Mouse (Mus musculus) MEL (cell line): Measurements from ENCODE around the gene Gria1. TPM values are rescaled to one million over a fixed set of nuclear protein-coding genes. Genes with fewer than 3 reads are reported as not detected.

Experiments used
- DNase-seq: peaks from one replicate; pipeline ENCODE4 v3.0.0; 2011; ENCODE audit warnings: low read depth, low spot score
- H3K27ac ChIP-seq: 2 replicates; pipeline ENCODE4 v1.5.1; 2012; ENCODE audit warnings: low read depth, mild to moderate bottlenecking, control low read depth, low read length, moderate library complexity; ENCODE audit not compliant: control insufficient read depth
- H3K27me3 ChIP-seq, 2 experiments: fragments of 150-350 bp in 1 of 2; sonication (generic) in 1 of 2; 2 replicates each; pipeline ENCODE4 v1.6.1; 2012; ENCODE audit warnings: low read length in 2 of 2, mild to moderate bottlenecking in 2 of 2, improper control_type of control experiment in 1 of 2, moderate library complexity in 1 of 2; ENCODE audit not compliant: insufficient read depth in 2 of 2, control insufficient read depth in 1 of 2
- H3K36me3 ChIP-seq, 2 experiments: 2 replicates each; pipeline ENCODE4 v1.6.1; 2012 to 2014; ENCODE audit warnings: low read length in 2 of 2, improper control_type of control experiment in 1 of 2, inconsistent platforms in 1 of 2, mild to moderate bottlenecking in 1 of 2; ENCODE audit not compliant: insufficient read depth in 2 of 2, control insufficient read depth in 1 of 2
- H3K4me1 ChIP-seq, 2 experiments: fragments of 150-350 bp in 1 of 2; sonication (generic) in 1 of 2; 2 replicates each; pipeline ENCODE4 v1.6.1; 2012; ENCODE audit warnings: low read length in 2 of 2, improper control_type of control experiment in 1 of 2, mild to moderate bottlenecking in 1 of 2; ENCODE audit not compliant: insufficient read depth in 2 of 2, control insufficient read depth in 1 of 2
- H3K4me3 ChIP-seq, 2 experiments: fragments of 150-350 bp in 1 of 2; sonication (generic) in 1 of 2; 2 replicates each; pipeline ENCODE4 v1.5.1; 2012; ENCODE audit warnings: low read depth in 2 of 2, low read length in 2 of 2, mild to moderate bottlenecking in 2 of 2, moderate library complexity in 2 of 2, control low read depth in 1 of 2, improper control_type of control experiment in 1 of 2; ENCODE audit not compliant: control insufficient read depth in 1 of 2, insufficient read depth in 1 of 2
- H3K79me2 ChIP-seq: 2 replicates; pipeline ENCODE4 v1.6.1; 2012; ENCODE audit warnings: mild to moderate bottlenecking, low read length, moderate library complexity; ENCODE audit not compliant: control insufficient read depth, poor library complexity, insufficient read depth
- H3K9ac ChIP-seq: 2 replicates; pipeline ENCODE4 v1.6.1; 2012; ENCODE audit warnings: low read depth, mild to moderate bottlenecking, control low read depth, low read length, moderate library complexity; ENCODE audit not compliant: control insufficient read depth, poor library complexity, severe bottlenecking
- H3K9me3 ChIP-seq: fragments of 150-350 bp; sonication (generic); replicated peaks from 2 replicates; pipeline ENCODE4 v1.6.1; 2012; ENCODE audit warnings: mild to moderate bottlenecking, low read length, improper control_type of control experiment, moderate library complexity; ENCODE audit not compliant: insufficient read depth
- CTCF ChIP-seq, 3 experiments: IDR thresholded peaks in 2 of 3; conservative IDR thresholded peaks in 1 of 3; 2 replicates each; pipeline ENCODE4 v1.5.1; 2011 to 2012; ENCODE audit warnings: low read length in 3 of 3, low read depth in 2 of 3, mild to moderate bottlenecking in 2 of 3, improper control_type of control experiment in 1 of 3, inconsistent platforms in 1 of 3, mixed read lengths in 1 of 3, moderate library complexity in 1 of 3; ENCODE audit not compliant: control insufficient read depth in 1 of 3, insufficient read depth in 1 of 3, poor library complexity in 1 of 3, severe bottlenecking in 1 of 3
- E2F4 ChIP-seq: IDR thresholded peaks from 2 replicates; pipeline ENCODE4 v1.6.1; 2011; ENCODE audit warnings: low read depth, low read length, improper control_type of control experiment, borderline replicate concordance
- ELF1 ChIP-seq: IDR thresholded peaks from 2 replicates; pipeline ENCODE4 v1.6.1; 2014; ENCODE audit warnings: low read depth, mild to moderate bottlenecking, inconsistent platforms, low read length, improper control_type of control experiment, moderate library complexity
- EP300 ChIP-seq, 2 experiments: IDR thresholded peaks; 2 replicates each; pipeline ENCODE4 v1.6.1; 2011; ENCODE audit warnings: improper control_type of control experiment in 2 of 2, low read length in 2 of 2, low read depth in 1 of 2, mild to moderate bottlenecking in 1 of 2
- ETS1 ChIP-seq: IDR thresholded peaks from 2 replicates; pipeline ENCODE4 v1.6.1; 2012; ENCODE audit warnings: low read depth, mild to moderate bottlenecking, inconsistent platforms, low read length, improper control_type of control experiment, moderate library complexity
- JUND ChIP-seq: IDR thresholded peaks from 2 replicates; pipeline ENCODE4 v1.6.1; 2011; ENCODE audit warnings: low read depth, mild to moderate bottlenecking, improper control_type of control experiment, low read length
- KAT2A ChIP-seq: conservative IDR thresholded peaks from 2 replicates; pipeline ENCODE4 v1.6.1; 2012; ENCODE audit warnings: low read depth, low read length, improper control_type of control experiment, inconsistent platforms
- MAFK ChIP-seq: IDR thresholded peaks from 2 replicates; pipeline ENCODE4 v1.6.1; 2011; ENCODE audit warnings: low read depth, mild to moderate bottlenecking, low read length, improper control_type of control experiment, borderline replicate concordance
- MAX ChIP-seq: IDR thresholded peaks from 2 replicates; pipeline ENCODE4 v1.6.1; 2011; ENCODE audit warnings: low read length, improper control_type of control experiment
- MAZ ChIP-seq: IDR thresholded peaks from 2 replicates; pipeline ENCODE4 v1.6.1; 2012; ENCODE audit warnings: low read depth, mild to moderate bottlenecking, inconsistent platforms, low read length, improper control_type of control experiment
- MXI1 ChIP-seq: IDR thresholded peaks from 2 replicates; pipeline ENCODE4 v1.6.1; 2011; ENCODE audit warnings: mild to moderate bottlenecking, low read depth, low read length, improper control_type of control experiment
- MYB ChIP-seq: IDR thresholded peaks from 2 replicates; pipeline ENCODE4 v1.6.1; 2011; ENCODE audit warnings: mild to moderate bottlenecking, low read depth, low read length, improper control_type of control experiment
- MYC ChIP-seq: IDR thresholded peaks from 2 replicates; pipeline ENCODE4 v1.6.1; 2011; ENCODE audit warnings: low read depth, mild to moderate bottlenecking, low read length, improper control_type of control experiment, moderate library complexity
- NELFE ChIP-seq: IDR thresholded peaks from 2 replicates; pipeline ENCODE4 v1.6.1; 2011; ENCODE audit warnings: low read depth, low read length, improper control_type of control experiment
- NRF1 ChIP-seq: IDR thresholded peaks from 2 replicates; pipeline ENCODE4 v1.6.1; 2014; ENCODE audit warnings: low read depth, mild to moderate bottlenecking, inconsistent platforms, low read length, improper control_type of control experiment, moderate library complexity; ENCODE audit not compliant: poor library complexity, insufficient read depth, severe bottlenecking
- POLR2A ChIP-seq, 2 experiments: IDR thresholded peaks; 2 replicates each; pipeline ENCODE4 v1.6.1; 2011 to 2012; ENCODE audit warnings: low read length in 2 of 2, mild to moderate bottlenecking in 2 of 2, control low read depth in 1 of 2, improper control_type of control experiment in 1 of 2, low read depth in 1 of 2, moderate library complexity in 1 of 2; ENCODE audit not compliant: control insufficient read depth in 1 of 2, insufficient read depth in 1 of 2, poor library complexity in 1 of 2
- POLR2AphosphoS2 ChIP-seq: IDR thresholded peaks from 2 replicates; pipeline ENCODE4 v1.6.1; 2011; ENCODE audit warnings: low read length, improper control_type of control experiment
- POLR2AphosphoS5 ChIP-seq: IDR thresholded peaks from 2 replicates; pipeline ENCODE4 v1.6.1; 2012; ENCODE audit warnings: low read depth, borderline replicate concordance, mild to moderate bottlenecking, inconsistent platforms, low read length, moderate library complexity, mixed read lengths
- RCOR1 ChIP-seq: IDR thresholded peaks from 2 replicates; pipeline ENCODE4 v1.6.1; 2012; ENCODE audit warnings: low read depth, mild to moderate bottlenecking, inconsistent platforms, low read length, improper control_type of control experiment
- SMC3 ChIP-seq: IDR thresholded peaks from 2 replicates; pipeline ENCODE4 v1.6.1; 2011; ENCODE audit warnings: low read depth, low read length, improper control_type of control experiment
- TAL1 ChIP-seq: IDR thresholded peaks from 2 replicates; pipeline ENCODE4 v1.6.1; 2012; ENCODE audit warnings: mild to moderate bottlenecking, inconsistent platforms, low read length, moderate library complexity, mixed read lengths
- TBP ChIP-seq: IDR thresholded peaks from 2 replicates; pipeline ENCODE4 v1.8.0; 2011; ENCODE audit warnings: low read depth, low read length, improper control_type of control experiment
- UBTF ChIP-seq: IDR thresholded peaks from 2 replicates; pipeline ENCODE4 v1.6.1; 2012; ENCODE audit warnings: low read depth, mild to moderate bottlenecking, inconsistent platforms, low read length, improper control_type of control experiment, moderate library complexity, borderline replicate concordance; ENCODE audit not compliant: insufficient read depth
- USF1 ChIP-seq: IDR thresholded peaks from 2 replicates; pipeline ENCODE4 v1.6.1; 2014; ENCODE audit warnings: low read depth, mild to moderate bottlenecking, inconsistent platforms, low read length, improper control_type of control experiment, moderate library complexity
- USF2 ChIP-seq, 2 experiments: IDR thresholded peaks; 2 replicates each; pipeline ENCODE4 v1.6.1; 2011 to 2012; ENCODE audit warnings: improper control_type of control experiment in 2 of 2, low read length in 2 of 2, borderline replicate concordance in 1 of 2, inconsistent platforms in 1 of 2, low read depth in 1 of 2, mild to moderate bottlenecking in 1 of 2; ENCODE audit not compliant: insufficient read depth in 1 of 2
- ZC3H11A ChIP-seq: IDR thresholded peaks from 2 replicates; pipeline ENCODE4 v1.6.1; 2012; ENCODE audit warnings: low read depth, mild to moderate bottlenecking, inconsistent platforms, low read length, improper control_type of control experiment
- ZKSCAN1 ChIP-seq: IDR thresholded peaks from 2 replicates; pipeline ENCODE4 v1.6.1; 2012; ENCODE audit warnings: low read depth, mild to moderate bottlenecking, inconsistent platforms, low read length, improper control_type of control experiment, moderate library complexity
- polyA plus RNA-seq, 2 experiments: library from polyadenylated mRNA; stranded (reverse) in 1 of 2; unstranded in 1 of 2; fragments of >175 nt in 1 of 2; fragments of >200 nt in 1 of 2; gene quantifications; 2 replicates each; pipeline versions ENCODE4 v1.2.1 to v1.2.4; 2012; ENCODE audit warnings: low replicate concordance in 2 of 2, low read depth in 1 of 2; ENCODE audit not compliant: insufficient read length in 2 of 2, insufficient read depth in 1 of 2, missing spikeins in 1 of 2
- total RNA-seq: library from RNA; depleted of rRNA; stranded (reverse); fragments of 300-350 nt; gene quantifications from 2 replicates; pipeline ENCODE4 v1.2.3, GENCODE M21; 2012

Gene Gria1
- total and polyA plus RNA-seq, 3 experiments = not detected

- no peak for DNase-seq
- no peaks in the 10 kb centered on the region for H3K27me3 ChIP-seq
- H3K9me3 ChIP-seq = no peaks in the 10 kb centered on the region
- no peaks in the 10 kb centered on the region for H3K79me2 ChIP-seq
- no peaks in the 10 kb centered on the region for H3K4me1 ChIP-seq
- no peaks in the 10 kb centered on the region for H3K36me3 ChIP-seq
- H3K9ac ChIP-seq = no peak overlapping the region
- TF ChIP-seq ZKSCAN1 = no peak
- TF ChIP-seq NRF1 = no peak
- no peak for TF ChIP-seq NELFE
- TF ChIP-seq SMC3 = no peak
- no peak for TF ChIP-seq USF2 (IDR thresholded peaks at IDR 0.05; ENCODE audit: borderline replicate concordance in 1 of 2, insufficient read depth in 1 of 2, low read depth in 1 of 2, low read length in 2 of 2)
- TF ChIP-seq JUND = no peak
- no peak for TF ChIP-seq TAL1
- no peak for TF ChIP-seq EP300 (IDR thresholded peaks at IDR 0.05; ENCODE audit: low read depth in 1 of 2, low read length in 2 of 2)
- no peak for TF ChIP-seq ELF1
- no peak for TF ChIP-seq MXI1
- TF ChIP-seq ZC3H11A = no peak
- TF ChIP-seq MAZ = no peak
- TF ChIP-seq KAT2A = no peak
- TF ChIP-seq MAX = no peak
- TF ChIP-seq MAFK = no peak
- no peak for TF ChIP-seq POLR2AphosphoS5
- TF ChIP-seq, all 39 proteins: peak for 0
- H3K4me3 ChIP-seq = no peak overlapping the region
- no peak overlapping the region for H3K27ac ChIP-seq
Measured at GRCm38 (mm10) chr11:57072171-57072570, 61.0 kb downstream of the Gria1 start.

DNA sequence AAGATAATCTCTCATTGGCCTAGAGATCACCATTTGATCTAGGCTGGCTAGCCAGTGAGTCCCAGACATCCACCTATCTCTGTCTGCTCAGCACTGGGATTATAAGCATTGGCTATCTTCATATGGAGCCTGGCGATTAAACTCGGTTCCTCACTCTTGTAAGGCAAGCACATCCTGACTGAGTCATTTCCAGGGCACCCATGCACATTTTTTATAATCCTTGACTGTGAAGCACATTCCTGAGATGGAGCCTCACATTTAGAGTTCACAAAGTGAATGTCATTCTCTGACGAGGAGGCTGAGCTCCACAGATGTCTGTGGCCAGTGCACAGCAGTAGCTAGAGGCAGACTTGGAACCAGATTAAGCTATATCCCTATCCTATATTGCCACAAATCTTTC is 68.2 kb downstream of the Gria1 start:
- Histone ChIP-seq H3K4me1 (no peaks in the 10 kb centered on the region), H3K27me3 (no peaks in the 10 kb centered on the region), H3K9me3 (no peaks in the 10 kb centered on the region), H3K36me3 (no peaks in the 10 kb centered on the region), H3K4me3 (no peak overlapping the region), H3K27ac (no peak overlapping the region), H3K9ac (no peak overlapping the region), H3K79me2 (no peaks in the 10 kb centered on the region)
- TF ChIP-seq POLR2AphosphoS5 (no peak), MAX (no peak), ETS1 (no peak), E2F4 (no peak), JUND (no peak), TBP (no peak), RCOR1 (no peak), ELF1 (no peak), MYC (no peak), MAZ (no peak), UBTF (no peak), POLR2AphosphoS2 (no peak), EP300 (IDR thresholded peaks at IDR 0.05; ENCODE audit: low read depth in 1 of 2, low read length in 2 of 2) (no peak), CTCF (IDR thresholded peaks at IDR 0.05 in 2 of 3, conservative IDR thresholded peaks at IDR 0.05 in 1 of 3; ENCODE audit: control insufficient read depth in 1 of 3, insufficient read depth in 1 of 3, low read depth in 2 of 3, low read length in 3 of 3, poor library complexity in 1 of 3, severe bottlenecking in 1 of 3) (no peak), ZKSCAN1 (no peak), NRF1 (no peak), USF1 (no peak), MYB (no peak), POLR2A (IDR thresholded peaks at IDR 0.05; ENCODE audit: control insufficient read depth in 1 of 2, insufficient read depth in 1 of 2, low read depth in 1 of 2, low read length in 2 of 2, poor library complexity in 1 of 2) (no peak)
- no peak for DNase-seq
